Mouse (Mus musculus): Measurements from ENCODE around the gene A730061H03Rik. TPM values are rescaled to one million over a fixed set of nuclear protein-coding genes. Genes with fewer than 3 reads are reported as not detected.

A730061H03Rik gene
- polyA plus RNA-seq (2015; fragmentation: Nextera tagmentation; extraction: Ambion mirVana), result 2.7 and 3.2 TPM in 2 replicates

DNA sequence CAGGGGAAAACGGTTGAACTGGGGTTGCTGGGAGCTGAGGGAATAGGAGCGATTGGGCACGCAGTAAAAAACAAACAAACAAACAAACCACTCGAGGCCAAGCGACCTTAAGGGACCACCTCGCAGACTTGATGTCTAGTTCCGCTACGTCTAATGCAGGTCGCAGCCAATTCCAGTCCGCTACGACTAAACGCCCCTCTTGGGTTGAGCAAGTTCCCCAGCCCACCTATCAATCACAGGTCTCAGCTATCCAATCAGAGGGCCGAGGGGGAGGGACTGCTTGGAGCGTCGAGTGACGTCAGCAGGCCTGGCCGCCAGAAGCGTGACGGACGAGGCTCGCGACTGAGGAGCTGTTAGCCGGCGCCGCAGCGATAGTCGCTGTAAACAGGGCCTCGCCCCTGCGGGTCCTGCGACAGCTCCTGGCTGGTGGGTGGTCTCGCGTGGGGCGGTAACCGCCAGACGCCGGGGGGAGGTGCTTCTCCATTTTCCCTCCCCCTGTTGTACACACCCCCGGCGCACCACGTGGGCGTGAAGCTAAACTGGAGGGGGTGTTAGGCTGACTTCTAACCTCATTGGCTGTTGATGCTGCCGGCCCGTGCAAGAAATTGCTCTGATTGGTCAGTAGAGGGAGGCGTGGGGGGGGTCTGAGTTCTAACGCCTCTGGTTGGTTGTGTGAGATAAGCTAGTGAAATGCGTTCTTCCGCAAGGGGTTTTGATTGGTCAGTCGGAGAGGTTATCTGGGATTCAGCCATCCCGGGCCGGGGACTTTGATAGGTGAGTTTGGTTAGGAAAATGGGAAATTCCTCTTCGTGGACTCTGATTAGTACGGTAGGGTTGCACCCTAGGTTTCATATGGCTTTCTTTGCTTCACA is at the start of gene A730061H03Rik:
A730061H03Rik (minus strand) TSS at position 205 of the 872 bp plus-strand sequence.

DNA sequence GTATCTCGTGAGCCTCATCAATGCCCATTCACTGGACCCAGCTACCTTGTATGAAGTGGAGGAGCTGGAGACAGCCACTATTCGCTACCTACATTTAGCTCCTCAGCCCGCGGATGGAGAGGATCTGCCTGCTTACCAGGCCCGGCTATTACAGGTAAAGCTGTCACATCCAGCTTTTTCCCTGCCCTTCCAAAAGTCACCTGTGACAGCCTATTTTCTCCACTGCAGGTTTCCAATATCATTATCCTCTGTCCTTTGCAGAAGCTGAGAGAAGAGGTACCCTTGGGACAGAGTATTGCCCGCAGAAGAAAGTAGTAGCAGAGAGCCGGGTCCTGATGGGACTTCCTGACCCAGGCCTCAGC is 43.0 kb upstream of the A730061H03Rik start, which contains the start of gene Irf9:
Irf9 (plus strand) TSS at position 301 of the 362 bp plus-strand sequence.

DNA sequence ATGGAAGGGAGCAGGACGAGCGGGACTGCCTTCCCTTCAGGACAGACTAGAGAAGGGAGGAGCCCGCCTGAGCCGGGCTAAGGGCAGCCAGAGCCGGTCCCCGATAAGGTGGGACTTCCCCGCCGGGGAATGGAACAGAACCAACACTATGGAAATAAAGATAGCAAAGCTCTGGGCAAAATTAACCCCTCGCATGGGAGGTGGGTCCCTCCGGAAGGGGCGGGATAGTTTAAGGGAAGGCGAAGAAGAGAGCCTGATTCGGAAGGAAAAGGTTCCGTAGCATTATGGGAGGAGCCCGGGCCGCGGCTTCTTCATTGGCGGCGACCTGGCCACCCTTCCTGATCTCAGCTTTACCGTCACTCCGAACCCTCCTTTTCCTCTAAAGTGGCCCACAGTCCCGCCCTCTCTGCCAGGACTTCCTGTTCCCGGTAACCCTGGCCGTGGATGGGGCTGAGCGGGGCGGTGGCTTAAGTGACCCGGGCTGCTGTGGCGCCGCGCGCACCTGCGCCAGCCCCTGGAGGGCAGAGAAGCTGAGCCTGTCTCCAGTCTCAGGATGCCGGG is 31.2 kb upstream of the A730061H03Rik start, which contains the start of gene Rnf31:
Rnf31 (plus strand) TSS at position 378 of the 561 bp plus-strand sequence.

DNA sequence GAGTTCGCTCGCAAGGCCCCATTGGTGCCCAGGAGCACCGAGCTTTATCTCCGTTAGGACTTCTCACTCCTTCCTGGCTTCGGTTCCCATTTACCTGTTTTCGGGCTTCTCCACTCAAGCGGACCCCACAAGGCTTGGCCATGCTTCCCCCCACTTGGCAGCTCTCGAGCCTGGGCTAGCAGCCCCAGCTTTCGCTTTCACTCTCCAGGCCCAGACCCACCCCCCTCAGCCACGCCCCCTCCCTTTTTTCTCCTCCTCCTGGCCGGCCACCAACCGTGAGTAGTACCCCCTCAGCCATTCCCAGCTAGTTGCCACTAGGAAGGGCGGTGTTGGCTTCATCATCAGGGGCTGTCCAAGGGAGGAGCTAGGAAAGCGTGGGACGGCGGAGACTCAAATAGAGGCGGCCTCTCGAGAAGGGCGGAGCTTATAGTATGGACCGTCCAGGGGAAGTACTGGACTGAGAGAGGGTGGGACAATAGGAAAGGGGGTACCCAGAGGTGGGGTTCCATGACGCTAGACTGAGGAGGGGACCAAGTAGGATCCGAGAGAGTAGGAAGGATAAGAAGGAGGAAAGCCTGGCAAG is 30.6 kb upstream of the A730061H03Rik start, which contains the start of gene Psme2:
Psme2 (minus strand) TSS at position 366 of the 583 bp plus-strand sequence.

DNA sequence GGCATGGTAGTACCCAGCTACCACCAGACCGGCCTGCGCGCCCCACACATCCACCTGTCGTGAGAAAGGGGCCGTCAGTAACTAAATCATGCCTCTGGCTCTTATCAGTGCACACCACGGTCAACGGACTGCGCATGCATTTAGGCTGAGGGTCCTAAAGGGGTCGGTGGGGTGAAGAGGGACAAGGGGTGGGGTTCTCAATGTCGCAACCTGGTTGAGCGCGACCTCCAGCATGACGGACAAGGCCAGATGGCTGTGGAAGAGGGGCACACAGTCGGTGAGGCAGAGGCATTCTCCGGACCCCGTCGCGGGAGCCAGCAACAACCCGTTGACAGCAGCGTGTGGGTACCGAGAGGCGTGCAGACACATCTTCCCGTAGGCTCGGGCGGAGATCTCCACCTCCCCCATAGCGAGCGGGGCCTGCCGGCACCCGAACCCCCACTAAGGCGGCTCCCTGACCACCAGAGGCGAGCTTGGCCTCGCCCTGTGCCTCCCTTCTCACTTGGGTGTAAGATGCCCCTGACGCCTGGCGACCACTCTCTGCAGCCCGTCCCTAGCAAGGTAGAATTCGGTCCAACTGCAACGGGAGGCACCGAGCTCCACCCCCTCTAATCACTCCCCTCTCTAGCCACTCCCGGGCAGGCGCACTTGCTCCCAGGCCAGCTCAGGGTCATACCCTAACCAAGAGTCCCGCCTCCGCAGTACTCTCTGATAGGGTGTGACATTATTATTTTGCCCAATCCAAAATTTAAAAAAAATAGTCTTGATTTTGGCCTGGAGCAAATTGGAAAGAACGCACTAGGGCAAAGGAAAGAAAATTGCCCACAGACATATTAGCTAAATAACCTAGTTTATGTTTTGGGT is 24.7 kb upstream of the A730061H03Rik start, which contains the start of gene Emc9:
Emc9 (minus strand) TSS at position 601 of the 864 bp plus-strand sequence.

DNA sequence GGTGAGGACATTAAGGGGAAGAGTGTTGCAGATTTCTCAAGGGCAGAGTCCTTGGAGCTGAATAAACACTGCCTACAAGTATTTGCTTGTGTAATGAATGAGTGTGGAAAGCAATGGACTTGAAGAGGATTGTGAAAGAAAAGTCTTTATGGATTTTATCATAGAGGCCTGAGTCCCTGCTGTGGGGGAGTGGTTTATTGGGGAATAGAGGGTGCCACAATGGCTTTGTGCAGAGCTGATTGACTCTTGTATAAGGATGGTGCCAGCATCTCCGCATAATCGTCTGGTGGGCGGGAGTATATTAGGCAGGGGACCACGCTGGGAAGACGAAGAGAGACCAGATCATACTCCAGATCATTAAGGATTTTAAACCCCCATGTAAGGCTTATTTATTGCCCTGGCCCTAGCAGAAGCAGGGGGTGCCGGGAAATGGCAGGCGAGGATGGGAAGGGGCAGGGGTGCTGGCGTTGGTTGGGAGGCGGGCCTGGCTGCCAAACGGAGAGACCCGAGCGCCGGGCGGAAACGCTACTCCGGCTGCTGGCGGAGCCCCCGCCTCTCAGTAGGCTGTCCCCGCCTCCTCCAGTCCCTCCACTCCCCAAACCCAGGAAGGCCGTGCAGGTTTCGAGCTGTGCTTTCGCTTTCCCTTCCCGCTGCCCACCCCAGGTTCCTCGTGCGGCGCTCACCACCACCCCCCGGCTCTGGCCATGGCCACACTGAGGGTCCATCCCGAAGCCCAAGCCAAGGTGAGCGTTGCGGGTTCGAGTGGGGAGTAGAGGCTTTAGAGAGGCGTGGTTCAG is 17.9 kb upstream of the A730061H03Rik start, which contains the start of gene Psme1:
Psme1 (plus strand) TSS at position 253 of the 797 bp plus-strand sequence.

DNA sequence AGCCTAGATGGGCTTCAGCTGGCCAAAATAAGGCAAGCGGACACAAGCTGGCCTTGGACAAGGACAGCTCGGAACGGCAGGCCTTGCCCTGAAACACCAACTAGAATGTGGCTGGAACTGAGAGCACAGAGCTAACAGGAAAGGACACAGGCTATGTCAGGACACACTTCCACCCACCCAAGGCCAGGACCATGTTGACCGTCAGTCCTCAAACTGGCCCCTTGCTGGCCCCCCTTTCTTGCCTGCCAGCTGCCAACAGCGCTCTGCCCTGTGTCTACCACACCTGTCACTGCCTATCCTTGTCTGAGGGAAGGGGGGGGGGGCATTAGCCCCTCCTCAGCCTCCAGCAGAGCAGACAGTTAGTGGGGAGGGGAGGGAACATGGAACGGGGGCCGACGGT is 15.1 kb upstream of the A730061H03Rik start, which contains the start of gene Fitm1:
Fitm1 (plus strand) TSS at position 316 of the 400 bp plus-strand sequence.

DNA sequence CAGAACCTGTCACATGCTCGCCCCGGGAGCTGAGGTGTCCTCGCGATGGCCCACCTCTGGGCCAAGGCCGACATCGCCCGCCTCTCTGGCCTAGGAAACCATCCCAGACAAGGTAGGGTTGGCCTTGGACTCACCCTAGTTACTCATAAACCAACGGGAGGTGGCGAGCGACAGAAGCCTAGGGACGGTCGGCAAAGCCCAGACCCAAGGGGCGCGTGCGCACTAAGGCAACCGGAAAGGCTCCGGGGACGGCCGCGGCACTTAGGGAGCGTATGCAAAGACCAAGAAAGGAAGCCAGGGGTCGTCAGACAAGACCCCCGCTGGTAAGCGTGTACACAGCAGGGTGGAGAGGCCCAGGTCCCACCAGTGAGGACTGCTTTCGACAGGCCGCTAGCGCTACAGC is 406 bp downstream of the A730061H03Rik start, which contains the start of gene Dcaf11:
Dcaf11 (plus strand) TSS at position 208 of the 403 bp plus-strand sequence.

DNA sequence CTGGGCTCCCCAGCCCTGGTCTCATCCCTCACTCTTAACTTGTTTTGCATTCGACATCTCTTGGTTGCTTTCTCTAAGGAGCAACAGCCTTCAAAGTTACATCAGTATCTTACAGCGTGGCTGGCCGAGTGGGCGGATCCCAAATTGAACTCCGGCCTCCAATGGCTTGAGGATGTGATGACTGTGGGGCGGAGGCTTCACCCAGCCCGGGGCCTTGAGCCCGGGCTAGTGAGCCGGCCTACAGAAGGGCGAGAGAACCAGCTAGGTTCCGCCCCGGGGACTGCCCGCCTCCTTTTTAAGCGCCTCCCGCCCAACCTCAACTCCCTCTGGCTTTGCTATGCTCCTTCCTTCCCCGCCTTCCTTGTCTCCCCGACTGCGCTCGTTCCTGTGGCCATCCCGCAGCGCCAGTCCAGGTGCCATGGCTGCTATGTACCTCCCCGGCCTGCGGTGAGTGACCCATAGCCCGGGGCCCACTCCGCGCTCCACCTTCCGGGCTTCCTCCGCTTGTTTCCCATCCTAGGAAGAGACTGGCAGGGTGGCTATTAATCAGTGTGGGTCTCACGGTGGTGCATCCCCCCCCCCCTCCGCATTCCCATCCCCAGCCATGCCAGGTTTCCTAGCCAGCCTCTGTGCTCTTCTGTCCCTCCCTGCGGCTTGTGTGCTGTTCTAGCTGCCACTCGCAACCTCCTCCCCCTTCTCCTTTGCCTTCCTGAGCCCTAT is 20.0 kb downstream of the A730061H03Rik start, which contains the start of gene Pck2:
Pck2 (plus strand) TSS at position 200 of the 720 bp plus-strand sequence.

DNA sequence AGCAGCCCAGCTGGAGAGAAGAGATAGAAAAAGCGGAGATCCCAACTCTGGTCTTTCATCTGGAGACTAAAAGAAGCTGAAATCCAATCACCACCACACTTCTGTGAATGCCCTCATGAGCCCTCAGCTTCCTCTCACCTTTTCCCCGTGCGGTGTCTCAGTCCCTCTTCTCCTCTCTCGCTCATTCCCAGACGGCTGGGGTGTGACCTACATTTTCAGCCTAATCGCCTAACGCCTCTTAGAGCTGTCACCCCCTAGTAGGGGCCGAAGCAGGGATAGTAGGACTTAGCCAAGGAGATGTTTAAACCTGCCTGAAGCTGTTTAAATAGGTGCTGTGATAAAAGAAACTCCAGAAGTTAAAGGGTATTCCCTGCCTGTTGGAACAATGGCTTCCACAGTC is 35.4 kb downstream of the A730061H03Rik start, which contains the start of gene Nrl:
Nrl (minus strand) TSS at position 197 of the 400 bp plus-strand sequence.

DNA sequence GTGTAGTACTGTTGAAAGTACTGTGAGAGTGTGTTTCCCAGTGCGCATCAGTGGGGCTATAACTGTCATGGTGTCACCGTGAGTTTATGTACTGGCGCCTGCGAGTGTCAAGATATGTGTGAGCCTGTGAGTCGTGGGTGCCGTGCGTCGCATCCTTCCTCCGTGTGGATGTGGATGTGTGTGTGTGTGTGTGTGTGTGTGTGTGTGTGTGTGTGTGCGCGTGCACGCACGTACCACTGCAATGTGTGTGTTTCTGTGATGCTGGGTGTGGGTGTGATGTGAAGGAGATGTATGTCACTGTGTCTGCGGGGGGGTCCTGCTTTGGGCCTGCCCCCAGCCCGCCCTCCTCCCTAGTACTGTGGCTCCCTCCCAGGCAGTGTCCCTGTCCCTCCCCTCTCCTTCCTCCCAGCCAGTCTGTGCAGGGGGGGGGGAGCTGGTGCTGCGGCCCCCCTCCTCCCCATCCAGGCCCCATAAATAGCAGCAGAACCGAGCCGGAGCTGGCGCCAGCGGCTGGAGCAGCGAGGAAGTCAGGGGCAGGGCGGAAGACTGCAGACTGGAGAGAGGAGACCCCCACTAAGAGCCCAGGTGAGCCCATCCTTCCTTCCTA is 50.0 kb downstream of the A730061H03Rik start, which contains the start of gene Cpne6:
Cpne6 (plus strand) TSS at position 321 of the 607 bp plus-strand sequence.

Other genes with a start within 250 kb of the A730061H03Rik start
- gene Dhrs4, start 81.6 kb downstream of the A730061H03Rik start, polyA plus RNA-seq (2015; fragmentation: Nextera tagmentation; extraction: Ambion mirVana), result 69.5 and 75.3 TPM in 2 replicates
- 0.37 and 0.76 TPM in 2 replicates for gene Carmil3, start 69.8 kb downstream of the A730061H03Rik start, polyA plus RNA-seq (2015; fragmentation: Nextera tagmentation; extraction: Ambion mirVana)
- 0.10 and 0.12 TPM in 2 replicates for gene Cpne6, start 50.0 kb downstream of the A730061H03Rik start, polyA plus RNA-seq (2015; fragmentation: Nextera tagmentation; extraction: Ambion mirVana)
- gene Nrl, start 35.4 kb downstream of the A730061H03Rik start, polyA plus RNA-seq (2015; fragmentation: Nextera tagmentation; extraction: Ambion mirVana), result not detected in 2 replicates
- gene Pck2, start 20.1 kb downstream of the A730061H03Rik start, polyA plus RNA-seq (2015; fragmentation: Nextera tagmentation; extraction: Ambion mirVana), result 74.2 and 76.3 TPM in 2 replicates
- 36.9 and 41.9 TPM in 2 replicates for gene Dcaf11, start 400 bp downstream of the A730061H03Rik start, polyA plus RNA-seq (2015; fragmentation: Nextera tagmentation; extraction: Ambion mirVana)
- gene Fitm1, start 15.2 kb upstream of the A730061H03Rik start, polyA plus RNA-seq (2015; fragmentation: Nextera tagmentation; extraction: Ambion mirVana), result 0.37 and 0.45 TPM in 2 replicates
- gene Psme1, start 17.7 kb upstream of the A730061H03Rik start, polyA plus RNA-seq (2015; fragmentation: Nextera tagmentation; extraction: Ambion mirVana), result 145 and 162 TPM in 2 replicates
- 46.7 and 47.4 TPM in 2 replicates for gene Emc9, start 24.9 kb upstream of the A730061H03Rik start, polyA plus RNA-seq (2015; fragmentation: Nextera tagmentation; extraction: Ambion mirVana)
- gene Psme2, start 30.7 kb upstream of the A730061H03Rik start, polyA plus RNA-seq (2015; fragmentation: Nextera tagmentation; extraction: Ambion mirVana), result 233 and 255 TPM in 2 replicates
- gene Rnf31, start 31.3 kb upstream of the A730061H03Rik start, polyA plus RNA-seq (2015; fragmentation: Nextera tagmentation; extraction: Ambion mirVana), result 16.4 and 19.3 TPM in 2 replicates
- gene Irf9, start 43.2 kb upstream of the A730061H03Rik start, polyA plus RNA-seq (2015; fragmentation: Nextera tagmentation; extraction: Ambion mirVana), result 34.6 and 38.5 TPM in 2 replicates
- gene Rec8, start 57.6 kb upstream of the A730061H03Rik start, polyA plus RNA-seq (2015; fragmentation: Nextera tagmentation; extraction: Ambion mirVana), result 5.8 and 7.8 TPM in 2 replicates
- gene Ipo4, start 75.6 kb upstream of the A730061H03Rik start, polyA plus RNA-seq (2015; fragmentation: Nextera tagmentation; extraction: Ambion mirVana), result 24.1 and 28.0 TPM in 2 replicates
- gene Gm49378, start 77.5 kb upstream of the A730061H03Rik start, polyA plus RNA-seq (2015; fragmentation: Nextera tagmentation; extraction: Ambion mirVana), result 0.64 and 1.7 TPM in 2 replicates
- 56.5 and 57.4 TPM in 2 replicates for gene Tm9sf1, start 83.4 kb upstream of the A730061H03Rik start, polyA plus RNA-seq (2015; fragmentation: Nextera tagmentation; extraction: Ambion mirVana)
- gene Tssk4, start 89.8 kb upstream of the A730061H03Rik start, polyA plus RNA-seq (2015; fragmentation: Nextera tagmentation; extraction: Ambion mirVana), result 0.56 and 0.63 TPM in 2 replicates
- gene Mdp1, start 100.1 kb upstream of the A730061H03Rik start, polyA plus RNA-seq (2015; fragmentation: Nextera tagmentation; extraction: Ambion mirVana), result 30.4 TPM in 2 replicates
- 27.5 and 30.5 TPM in 2 replicates for gene Gmpr2, start 111.5 kb upstream of the A730061H03Rik start, polyA plus RNA-seq (2015; fragmentation: Nextera tagmentation; extraction: Ambion mirVana)
- gene Nedd8, start 111.7 kb upstream of the A730061H03Rik start, polyA plus RNA-seq (2015; fragmentation: Nextera tagmentation; extraction: Ambion mirVana), result 303 and 330 TPM in 2 replicates
- 25.8 and 29.4 TPM in 2 replicates for gene Tinf2, start 121.4 kb upstream of the A730061H03Rik start, polyA plus RNA-seq (2015; fragmentation: Nextera tagmentation; extraction: Ambion mirVana)
- gene Tgm1, start 153.5 kb upstream of the A730061H03Rik start, polyA plus RNA-seq (2015; fragmentation: Nextera tagmentation; extraction: Ambion mirVana), result 1.5 and 2.0 TPM in 2 replicates
- 9.9 and 14.2 TPM in 2 replicates for gene Rabggta, start 161.9 kb upstream of the A730061H03Rik start, polyA plus RNA-seq (2015; fragmentation: Nextera tagmentation; extraction: Ambion mirVana)
- 29.1 and 35.1 TPM in 2 replicates for gene Dhrs1, start 185.3 kb upstream of the A730061H03Rik start, polyA plus RNA-seq (2015; fragmentation: Nextera tagmentation; extraction: Ambion mirVana)
- gene Nop9, start 185.3 kb upstream of the A730061H03Rik start, polyA plus RNA-seq (2015; fragmentation: Nextera tagmentation; extraction: Ambion mirVana), result 28.7 and 31.5 TPM in 2 replicates
- gene Cideb, start 198.1 kb upstream of the A730061H03Rik start, polyA plus RNA-seq (2015; fragmentation: Nextera tagmentation; extraction: Ambion mirVana), result 0.23 TPM in 1 of 2 replicates, not detected in the other
- 0.49 and 0.78 TPM in 2 replicates for gene Ltb4r2, start 201.0 kb upstream of the A730061H03Rik start, polyA plus RNA-seq (2015; fragmentation: Nextera tagmentation; extraction: Ambion mirVana)
- 33.2 and 51.6 TPM in 2 replicates for gene Ltb4r1, start 205.6 kb upstream of the A730061H03Rik start, polyA plus RNA-seq (2015; fragmentation: Nextera tagmentation; extraction: Ambion mirVana)
- gene Adcy4, start 223.7 kb upstream of the A730061H03Rik start, polyA plus RNA-seq (2015; fragmentation: Nextera tagmentation; extraction: Ambion mirVana), result 1.9 and 3.1 TPM in 2 replicates
- gene Ripk3, start 228.5 kb upstream of the A730061H03Rik start, polyA plus RNA-seq (2015; fragmentation: Nextera tagmentation; extraction: Ambion mirVana), result 28.4 and 31.4 TPM in 2 replicates

Measured in spleen, postnatal 0 days (tissue).